Mouse (Mus musculus) naive thymus-derived CD4-positive, alpha-beta T cell, adult 2 months (primary cell): ENCODE results near the gene Draxin.

Experiments
- DNase-seq: peaks from one replicate; pipeline ENCODE4 v3.0.0-alpha.2; 2011; ENCODE audit warnings: low read depth

The Draxin gene

DNA sequence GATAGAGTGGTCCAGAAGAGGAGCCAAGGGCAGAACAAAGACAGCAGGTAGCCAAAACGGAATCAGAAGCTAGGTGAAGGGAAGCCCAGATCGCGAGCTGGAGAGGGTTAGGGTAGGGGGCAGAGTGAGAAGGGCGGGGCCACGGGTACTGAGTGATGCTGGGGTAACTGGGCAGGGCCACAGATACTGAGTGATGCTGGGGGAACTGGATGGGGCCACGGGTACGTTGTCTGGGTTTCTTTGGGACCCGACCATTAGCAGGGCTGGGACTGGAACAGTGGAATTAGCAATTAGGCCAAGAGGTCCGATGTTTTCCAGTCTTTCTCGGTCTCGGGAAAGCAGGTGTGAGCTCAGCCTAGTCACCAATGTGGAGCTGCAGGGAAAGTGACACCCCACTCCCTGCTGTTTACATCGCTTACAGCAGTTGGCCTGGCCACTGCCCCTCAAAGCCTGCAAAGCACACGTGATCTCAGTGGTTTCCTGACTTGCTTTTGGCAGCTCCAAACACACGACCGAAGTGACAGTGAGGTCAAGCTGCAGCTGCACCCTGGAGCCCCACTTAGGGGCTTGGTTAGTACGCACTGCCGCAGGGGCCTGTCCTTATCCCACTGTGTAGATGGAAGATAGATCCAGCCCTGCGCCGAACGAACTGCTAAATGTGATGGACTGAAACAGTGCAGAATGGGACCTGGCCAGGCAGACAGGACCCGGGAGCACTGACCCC lies 47.2 kb downstream of the Draxin start:
- no peak for DNase-seq

DNA sequence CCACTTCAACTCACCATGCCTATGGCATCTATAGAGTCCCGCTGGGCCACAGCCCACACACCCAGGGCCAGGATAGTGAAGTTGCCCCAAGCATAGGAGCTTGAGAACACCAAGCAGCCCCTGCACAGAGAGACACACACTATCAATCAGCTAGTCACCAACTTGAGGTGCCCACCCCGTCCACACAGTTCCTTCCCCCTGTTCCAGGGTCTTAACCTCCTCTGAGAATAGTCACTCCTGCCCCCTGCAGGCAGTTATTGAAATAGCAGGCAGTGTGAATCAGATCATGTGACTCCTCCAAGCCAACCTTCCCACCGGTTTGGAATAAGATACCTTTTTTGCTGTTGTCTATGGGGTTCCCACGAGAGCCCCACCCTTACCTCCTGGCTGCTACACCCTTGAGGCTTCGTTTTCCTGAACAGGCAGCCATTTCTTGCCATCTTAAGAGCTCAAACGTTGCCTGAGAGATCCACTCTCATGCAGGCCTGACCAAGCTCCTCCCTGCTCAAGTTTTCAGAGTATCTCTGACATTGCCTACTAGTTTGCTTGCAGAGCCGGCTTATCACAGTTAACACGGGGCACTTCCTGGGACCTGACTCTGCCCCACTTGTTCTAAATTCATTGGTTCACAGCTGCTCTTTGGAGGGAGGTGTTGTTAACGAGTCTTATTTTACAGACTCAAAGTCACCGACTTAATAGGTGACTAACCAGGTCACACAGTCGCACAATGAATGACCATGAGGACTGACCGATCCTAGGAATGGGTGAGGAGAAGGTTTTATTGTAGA lies 48.0 kb downstream of the Draxin start:
- peak; percentile 77 for DNase-seq

DNA sequence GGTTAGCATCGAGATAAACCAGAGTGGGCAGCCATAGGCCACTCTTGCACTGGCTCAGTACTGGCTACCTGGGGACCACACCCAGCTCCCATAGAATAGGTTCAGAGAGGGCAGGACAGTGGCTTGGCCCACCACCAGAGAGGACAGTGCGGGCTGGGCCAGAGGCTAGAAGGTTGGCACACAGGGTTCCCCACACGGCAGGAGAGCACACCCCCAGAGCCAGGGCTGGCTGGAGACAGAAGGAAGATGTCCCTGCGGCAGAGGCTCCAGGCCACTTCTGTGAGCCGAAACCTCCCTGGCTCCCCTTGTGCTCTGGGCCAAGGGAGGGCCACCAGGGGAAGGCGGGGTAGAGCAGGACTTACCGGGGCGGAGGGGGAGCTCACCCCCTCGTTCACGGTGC lies 49.3 kb downstream of the Draxin start:
- no peak for DNase-seq

DNA sequence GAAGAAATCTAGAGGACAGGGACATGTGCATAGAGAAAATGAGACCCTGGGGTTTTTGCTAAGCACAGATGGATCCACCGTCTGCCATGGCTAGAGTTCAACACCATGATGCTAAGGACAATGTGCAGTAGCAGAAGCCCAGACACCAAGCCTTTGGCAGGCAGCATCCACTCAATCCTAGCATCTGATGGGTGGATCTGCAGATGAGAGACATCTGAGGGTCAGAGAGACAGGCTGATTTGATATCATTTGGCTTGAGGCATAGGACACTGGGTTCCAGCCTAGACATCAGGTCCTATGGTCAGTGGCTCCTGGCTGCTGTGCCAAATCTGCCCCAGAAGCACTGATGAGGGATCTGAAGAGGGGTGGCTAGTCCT lies 49.9 kb downstream of the Draxin start:
- DNase-seq: no peak

DNA sequence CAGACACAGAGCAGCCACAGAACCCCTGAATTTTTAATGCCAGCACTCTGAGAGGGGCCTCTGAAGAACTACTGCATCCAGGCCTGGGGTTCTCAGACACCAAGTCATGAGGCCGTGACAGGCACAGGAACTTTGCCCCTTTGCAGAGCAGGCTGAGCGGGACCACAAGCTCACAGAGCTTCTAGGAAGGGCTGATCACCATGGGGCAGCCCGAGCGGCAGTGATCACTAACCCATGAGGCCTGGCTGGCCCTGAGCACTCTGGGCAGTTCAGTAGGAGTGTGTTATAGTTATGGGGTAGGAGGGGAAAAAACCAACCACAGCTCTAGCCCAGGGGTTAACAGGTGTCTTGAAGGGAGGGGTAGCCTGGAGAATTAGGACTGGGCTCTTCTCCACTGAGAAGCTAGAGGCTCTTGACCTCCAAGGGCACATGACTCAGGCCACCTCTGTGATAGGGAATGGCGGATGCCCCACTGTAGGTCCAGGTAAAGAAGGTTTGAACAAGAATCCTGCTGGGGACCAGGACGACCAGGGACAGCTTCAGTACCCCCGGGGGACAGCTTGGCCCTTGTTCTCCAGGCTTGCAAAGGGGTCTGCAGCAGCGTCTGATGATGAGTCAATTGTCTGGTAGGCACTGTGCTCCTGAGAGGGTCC lies 50.4 kb downstream of the Draxin start:
- no peak for DNase-seq

DNA sequence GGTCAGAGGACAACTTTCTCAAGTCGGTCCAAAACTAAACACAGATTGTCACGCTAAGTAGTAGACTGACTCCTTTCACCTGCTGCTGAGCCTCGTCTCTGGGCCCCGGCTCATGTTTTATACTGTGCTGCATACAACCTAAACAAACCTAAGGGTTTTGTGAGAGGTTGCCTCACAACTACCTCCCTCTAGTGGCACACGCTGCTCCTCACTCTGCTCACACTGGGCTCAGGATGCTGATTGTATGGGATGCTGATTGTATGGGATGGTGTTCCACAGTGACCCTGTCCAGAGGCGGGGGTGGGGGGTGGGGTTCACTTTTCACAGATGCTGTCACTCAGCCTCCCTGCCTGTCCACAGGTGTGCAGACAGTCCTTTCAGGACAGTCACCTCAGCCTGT lies 51.3 kb downstream of the Draxin start:
- no peak for DNase-seq

- DNase-seq: no peak
These were observed 54.6 kb downstream of the Draxin start for GRCm38 (mm10) chr4:148075881-148076280.

- DNase-seq: peak; percentile 83
These were observed 55.2 kb downstream of the Draxin start for GRCm38 (mm10) chr4:148075259-148075658.

GRCm38 (mm10) chr4:148074521-148075189 lies 55.8 kb downstream of the Draxin start:
- peak; percentile 69 for DNase-seq

DNA sequence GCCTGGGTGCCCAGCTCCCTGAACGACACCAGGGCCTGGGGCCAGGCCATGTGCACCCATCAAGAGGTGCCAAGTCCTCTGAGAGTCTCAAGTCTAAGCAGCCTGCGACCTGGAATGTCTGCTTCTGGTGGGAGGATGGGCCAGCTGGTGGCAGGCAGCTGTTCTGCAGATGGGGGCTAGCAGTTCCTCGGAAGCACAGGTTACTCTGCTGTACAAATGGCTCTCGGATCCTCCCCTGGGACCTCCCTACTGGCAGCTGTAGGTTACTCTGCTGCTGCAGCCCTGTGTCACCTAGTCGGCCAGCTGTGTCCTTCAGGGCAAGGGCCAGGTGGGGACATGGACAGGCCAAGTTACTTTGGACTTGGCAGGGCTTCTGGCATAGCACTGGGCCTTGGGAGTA lies 59.0 kb downstream of the Draxin start:
- DNase-seq: no peak

GRCm38 (mm10) chr4:148069602-148070218 lies 60.8 kb downstream of the Draxin start:
- no peak for DNase-seq

DNA sequence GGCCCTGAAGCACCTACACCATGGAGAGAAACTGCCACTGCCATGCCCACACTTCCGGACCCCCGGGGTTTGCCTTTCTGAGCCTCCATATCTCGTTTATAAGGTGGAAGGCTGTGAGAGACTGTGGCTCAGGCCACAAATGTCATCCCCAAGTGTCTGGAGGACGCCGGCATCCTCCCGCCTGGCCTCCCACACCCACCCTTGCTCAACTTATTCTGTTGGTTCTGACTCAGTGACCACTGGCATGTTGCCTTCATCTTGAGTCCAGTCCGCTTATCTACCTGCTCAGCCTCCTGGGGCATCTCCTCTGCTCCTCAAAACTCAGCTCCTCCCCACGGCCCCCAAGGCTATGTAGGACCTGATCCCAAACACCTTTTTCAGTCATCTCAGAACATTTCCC lies 63.2 kb downstream of the Draxin start:
- DNase-seq: no peak

DNA sequence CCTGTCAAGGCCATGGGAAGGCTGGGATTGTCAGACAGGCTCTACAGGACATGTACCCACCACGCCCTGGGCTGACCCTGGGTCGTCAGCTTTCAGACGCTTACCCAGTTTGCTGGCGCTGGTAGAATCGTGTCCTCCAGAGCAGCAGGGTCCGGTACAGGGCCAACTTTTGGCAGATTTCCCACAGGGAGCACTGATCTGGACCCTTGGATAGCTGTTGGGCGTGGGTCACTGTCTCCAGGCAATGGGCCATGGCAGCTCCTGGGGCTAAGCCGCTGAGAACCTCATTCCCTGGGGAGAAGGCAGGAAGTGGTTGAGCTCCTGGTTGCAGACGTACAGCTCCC lies 64.1 kb downstream of the Draxin start:
- DNase-seq: no peak

- no peak for DNase-seq
These were observed 64.6 kb downstream of the Draxin start for GRCm38 (mm10) chr4:148065702-148066400.

GRCm38 (mm10) chr4:148061086-148061480 lies 69.4 kb downstream of the Draxin start:
- DNase-seq: no peak

GRCm38 (mm10) chr4:148060120-148061085 lies 70.1 kb downstream of the Draxin start:
- DNase-seq: no peak

DNA sequence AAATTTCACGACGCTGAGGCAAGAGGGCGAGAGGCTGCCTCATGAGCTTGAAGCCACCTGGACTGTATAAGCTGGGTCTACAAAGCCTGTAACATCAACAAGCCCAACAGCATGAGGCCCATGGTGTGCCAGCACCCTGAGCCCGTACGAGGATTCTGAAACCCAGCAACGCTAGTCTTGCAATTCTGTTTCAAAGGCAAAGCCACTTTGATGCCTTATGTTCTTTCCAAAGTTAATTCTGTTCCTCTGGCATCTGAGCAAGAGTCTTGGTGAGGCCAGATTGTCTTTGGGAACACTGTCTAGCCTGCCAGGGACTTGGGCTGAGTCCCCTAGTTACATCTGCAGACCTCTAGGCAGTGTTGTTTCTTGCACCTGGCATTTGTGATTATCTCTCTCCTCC lies 71.5 kb downstream of the Draxin start:
- no peak for DNase-seq

GRCm38 (mm10) chr4:148058218-148058819 lies 72.2 kb downstream of the Draxin start:
- no peak for DNase-seq

- no peak for DNase-seq
These were observed 72.8 kb downstream of the Draxin start for GRCm38 (mm10) chr4:148057661-148058209.

DNA sequence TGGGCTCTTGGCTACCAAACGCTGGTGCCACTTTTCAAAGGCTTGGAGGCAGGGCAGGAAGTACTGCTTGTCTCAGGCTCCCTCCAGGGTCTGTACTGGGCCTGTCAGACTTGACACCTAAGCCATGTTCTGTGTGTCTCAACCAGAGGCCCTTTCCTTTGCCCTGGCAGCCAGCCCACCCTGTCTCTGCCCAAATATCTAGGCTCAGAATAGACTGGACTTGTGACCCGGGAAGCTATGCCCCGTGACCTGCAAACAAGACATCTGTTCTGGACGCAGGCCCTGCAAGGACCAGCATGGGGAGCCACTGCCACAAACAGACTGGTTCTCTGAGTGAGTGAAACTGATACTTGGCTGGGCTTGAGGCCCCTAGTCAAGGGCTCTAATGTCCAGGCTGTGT lies 73.7 kb downstream of the Draxin start:
- no peak for DNase-seq
